Mouse (Mus musculus): ENCODE measurements around the gene Inpp5k. TPM values are rescaled to one million over a fixed set of nuclear protein-coding genes. Genes with fewer than 3 reads are reported as not detected.

Gene Inpp5k
- total RNA-seq, 2 experiments from 2014 or later: 35.4 to 37.3 TPM

- peak; percentile 54 to 55 for DNase-seq
- intact Hi-C loops (cut with DNase I): no loop called here
Observed at GRCm38 (mm10) chr11:75652942-75653684, 22.3 kb downstream of the Inpp5k start.

- DNase-seq: peak; percentile 92
- intact Hi-C loops (cut with DNase I): no loop called here
Observed at GRCm38 (mm10) chr11:75653781-75654470, 23.1 kb downstream of the Inpp5k start.

DNA sequence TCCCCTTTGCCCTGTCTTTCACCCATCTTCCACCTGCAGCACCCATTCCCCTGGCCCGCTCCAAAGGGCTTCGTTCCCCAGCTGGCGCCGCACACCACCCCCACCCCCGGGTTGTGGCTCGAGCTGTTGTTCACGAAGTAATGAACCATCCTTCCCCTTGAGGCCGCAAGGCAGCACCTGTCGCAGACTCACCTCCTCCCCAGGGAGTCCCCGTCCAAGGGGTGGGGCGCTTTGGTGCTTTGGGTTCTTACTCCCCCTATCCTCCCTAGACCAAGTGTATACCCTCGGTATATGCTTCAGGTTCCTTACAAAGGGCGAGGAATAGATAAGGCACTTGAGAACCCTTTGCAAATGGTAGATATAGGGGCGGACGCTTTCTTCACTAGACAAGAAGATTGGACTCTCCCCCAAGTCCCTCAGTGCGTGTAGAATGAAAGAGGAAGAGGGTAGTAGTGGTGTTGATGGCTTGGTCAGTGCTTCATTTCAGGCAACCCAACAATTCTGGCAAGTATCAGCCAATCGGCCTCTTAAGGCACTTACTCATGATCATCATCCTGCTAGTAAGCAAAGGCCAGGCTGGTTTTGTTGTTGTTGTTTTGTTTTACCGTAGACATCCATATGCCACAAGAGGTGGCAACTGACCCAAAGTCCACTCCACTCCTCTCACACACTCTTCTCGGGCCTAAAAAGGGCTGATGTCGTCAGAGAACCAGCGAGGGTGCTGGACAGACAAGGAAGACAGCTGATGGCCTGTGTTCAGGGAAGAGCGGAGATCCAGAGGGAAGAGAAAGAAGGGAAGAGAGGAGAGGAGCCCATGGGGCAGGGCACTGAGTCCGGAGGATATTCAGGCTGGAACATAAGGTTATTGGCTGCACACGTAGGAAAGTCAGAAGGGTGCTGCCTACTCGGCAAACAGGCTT is 23.9 kb downstream of the Inpp5k start:
- DNase-seq: peak in 1 of 2 experiments; percentile 33
- intact Hi-C loops (cut with DNase I): loop anchor here (1.0 kb wide), 1 partner anchor 24 kb away; no protein-coding TSS in a partner anchor

DNA sequence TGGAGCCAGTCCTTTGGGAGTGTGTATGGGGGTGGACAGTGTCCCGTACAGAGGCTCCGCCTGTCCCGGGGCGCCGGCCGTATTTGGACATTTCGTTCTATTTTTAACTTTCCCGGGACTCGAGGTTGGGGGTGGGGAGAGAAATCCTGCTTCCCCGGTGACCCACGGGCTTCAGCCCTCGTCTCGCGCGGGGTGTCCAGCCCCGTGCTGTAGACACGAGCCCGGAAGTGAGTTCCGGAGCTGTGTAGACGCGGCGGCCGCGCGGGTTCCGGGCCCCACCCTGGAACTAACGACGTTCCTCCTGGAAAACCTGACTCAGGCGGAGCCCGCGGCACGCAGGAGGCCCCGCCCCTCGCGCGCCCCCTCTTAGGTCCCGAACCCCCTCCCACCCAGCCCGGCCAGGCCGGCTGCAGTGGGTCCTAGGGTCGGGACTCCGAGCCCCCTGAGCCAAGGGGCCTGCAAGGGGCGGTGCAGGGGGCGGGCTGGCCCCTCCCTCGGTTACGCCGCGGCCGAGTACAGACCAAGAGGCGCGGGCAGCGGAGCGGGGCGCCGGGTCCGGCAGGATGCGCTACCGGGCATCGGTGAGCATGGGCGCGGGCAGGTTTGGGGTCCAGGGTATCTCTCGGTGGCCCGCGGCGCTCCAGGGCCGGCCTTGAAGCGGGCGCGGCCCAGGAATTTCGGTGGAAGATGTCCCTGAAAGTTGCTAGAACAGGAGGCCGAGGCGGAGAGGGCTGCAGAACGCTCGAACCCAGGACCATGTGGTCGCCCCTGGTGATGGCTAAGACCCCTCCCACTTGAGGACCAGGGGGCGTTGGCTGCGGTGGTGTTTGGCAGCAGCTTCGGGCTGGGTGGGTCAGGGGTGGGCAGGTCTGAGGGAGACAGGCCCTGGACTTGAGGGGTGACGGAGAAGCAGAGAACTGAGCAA is 25.1 kb downstream of the Inpp5k start:
- peak; percentile 88 to 90 for DNase-seq
- intact Hi-C loops (cut with DNase I): loop anchor here (1.0 kb wide), 1 partner anchor 22 kb away; no protein-coding TSS in a partner anchor

DNA sequence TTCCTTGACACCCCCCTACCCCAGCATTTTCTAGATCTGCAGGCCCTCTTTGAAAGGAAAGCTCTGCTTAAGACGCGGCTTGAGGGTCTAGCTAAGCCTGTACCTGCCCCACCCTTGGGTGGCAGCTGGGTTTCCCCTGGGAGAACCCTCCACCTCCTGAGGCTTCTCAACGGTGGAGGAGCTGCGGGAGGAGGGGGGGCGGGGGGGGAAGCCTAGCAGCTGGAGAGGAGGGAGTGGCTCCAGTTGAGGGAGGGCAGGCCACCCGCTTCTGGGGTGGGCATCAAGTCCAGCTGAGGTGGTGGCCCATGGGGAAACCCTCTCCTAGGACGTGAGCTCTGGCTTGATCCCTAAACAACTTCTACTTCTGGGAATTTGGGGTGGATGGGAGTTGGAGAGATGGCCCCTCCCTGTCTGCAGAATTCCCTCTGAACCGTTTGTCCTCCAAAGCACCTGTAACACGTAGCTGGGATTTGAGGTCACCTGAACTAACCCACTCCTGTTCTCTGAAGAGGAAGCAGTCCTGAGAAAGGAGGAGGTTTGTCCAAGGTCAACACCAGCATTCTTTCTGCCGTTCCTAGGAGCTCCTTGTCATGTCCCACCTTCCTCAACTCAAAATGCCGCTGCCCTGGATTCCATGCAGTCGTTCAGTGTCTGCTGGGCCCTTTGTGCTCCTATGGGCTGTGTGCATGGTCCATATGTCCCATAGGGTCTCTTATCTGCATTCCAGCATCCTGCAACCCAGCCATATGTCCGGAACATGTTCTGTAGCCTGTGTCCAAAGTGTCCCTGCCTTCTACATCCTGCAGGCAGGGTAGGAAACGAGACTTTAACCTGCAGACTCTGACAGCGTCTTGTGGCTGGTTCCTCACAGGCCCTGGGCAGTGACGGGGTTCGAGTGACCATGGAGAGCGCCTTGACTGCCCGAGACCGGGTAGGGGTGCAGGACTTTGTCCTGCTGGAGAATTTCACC is 26.1 kb downstream of the Inpp5k start:
- peak; percentile 38 to 40 for DNase-seq
- intact Hi-C loops (cut with DNase I): no loop called here

GRCm38 (mm10) chr11:75657841-75658240 is 27.1 kb downstream of the Inpp5k start:
- no peak for DNase-seq
- intact Hi-C loops (cut with DNase I): no loop called here

DNA sequence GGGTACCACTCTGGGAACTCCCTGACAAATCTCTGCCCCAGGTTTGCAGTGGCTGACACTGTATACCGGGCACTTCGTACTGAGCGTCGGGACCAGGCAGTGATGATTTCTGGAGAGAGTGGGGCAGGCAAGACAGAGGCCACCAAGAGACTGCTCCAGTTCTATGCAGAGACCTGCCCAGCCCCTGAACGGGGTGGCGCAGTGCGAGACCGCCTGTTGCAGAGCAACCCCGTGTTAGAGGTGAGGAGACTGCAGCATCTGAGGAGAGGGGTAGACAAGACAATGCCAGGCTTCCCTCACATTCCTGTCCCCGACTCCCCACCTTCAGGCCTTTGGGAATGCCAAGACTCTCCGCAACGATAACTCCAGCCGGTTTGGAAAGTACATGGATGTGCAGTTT is 27.5 kb downstream of the Inpp5k start:
- intact Hi-C loops (cut with DNase I): no loop called here
- DNase-seq: no peak

DNA sequence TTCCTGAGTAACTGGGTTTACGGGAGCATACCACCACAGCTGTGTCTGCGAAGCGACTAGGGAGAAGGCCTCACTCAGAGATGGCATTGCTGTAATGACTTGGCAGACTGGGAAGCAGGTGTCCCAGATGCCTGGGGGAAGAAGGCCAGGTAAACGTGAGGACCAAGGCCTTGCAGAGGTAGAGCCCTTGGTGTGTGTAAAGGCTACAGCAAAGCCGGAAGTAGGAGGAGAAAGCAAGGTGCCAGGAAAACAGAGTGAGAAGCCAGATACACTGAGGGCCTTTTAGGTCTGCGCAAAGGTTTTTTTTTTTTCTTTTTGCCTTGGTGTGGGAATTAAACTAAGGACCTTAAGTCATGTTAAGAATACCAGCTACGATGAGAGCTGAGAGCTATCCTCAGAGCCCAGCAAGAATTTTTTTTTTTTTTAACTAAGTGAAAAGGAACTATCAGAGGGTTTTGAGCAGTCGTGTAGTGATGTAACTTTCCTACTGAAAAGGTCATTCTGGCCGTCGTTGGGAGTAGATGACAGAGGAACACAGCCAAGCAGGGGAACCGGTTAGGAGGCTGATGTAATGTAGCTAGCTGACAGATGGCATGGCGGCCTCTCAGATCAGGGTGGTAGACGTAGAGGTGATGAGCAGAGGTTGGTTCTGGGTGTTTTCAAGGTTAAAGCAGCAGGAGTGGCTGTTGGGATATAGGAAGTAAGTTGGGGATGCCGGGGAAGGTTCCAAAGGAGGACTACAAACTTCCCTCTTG is 28.4 kb downstream of the Inpp5k start:
- intact Hi-C loops (cut with DNase I): no loop called here
- peak in 1 of 2 experiments; percentile 44 for DNase-seq

DNA sequence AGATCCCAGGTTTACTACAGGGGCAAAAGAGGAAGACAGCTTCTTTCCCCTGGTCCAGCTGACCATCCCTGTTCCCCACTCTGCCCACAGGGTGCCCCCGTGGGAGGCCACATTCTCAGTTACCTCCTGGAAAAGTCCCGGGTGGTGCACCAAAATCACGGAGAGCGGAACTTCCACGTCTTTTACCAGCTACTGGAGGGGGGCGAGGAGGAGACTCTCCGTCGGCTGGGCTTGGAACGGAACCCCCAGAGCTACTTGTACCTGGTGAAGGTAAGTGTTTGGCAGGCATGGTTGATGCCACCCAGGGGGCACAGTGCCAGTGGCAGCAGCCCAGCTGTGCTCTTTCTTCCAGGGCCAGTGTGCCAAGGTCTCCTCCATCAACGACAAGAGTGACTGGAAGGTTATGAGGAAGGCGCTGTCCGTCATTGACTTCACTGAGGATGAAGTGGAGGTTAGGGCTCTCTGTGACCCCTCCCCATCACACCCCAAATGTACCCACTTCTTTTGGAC is 29.3 kb downstream of the Inpp5k start:
- intact Hi-C loops (cut with DNase I): no loop called here
- DNase-seq: no peak

DNA sequence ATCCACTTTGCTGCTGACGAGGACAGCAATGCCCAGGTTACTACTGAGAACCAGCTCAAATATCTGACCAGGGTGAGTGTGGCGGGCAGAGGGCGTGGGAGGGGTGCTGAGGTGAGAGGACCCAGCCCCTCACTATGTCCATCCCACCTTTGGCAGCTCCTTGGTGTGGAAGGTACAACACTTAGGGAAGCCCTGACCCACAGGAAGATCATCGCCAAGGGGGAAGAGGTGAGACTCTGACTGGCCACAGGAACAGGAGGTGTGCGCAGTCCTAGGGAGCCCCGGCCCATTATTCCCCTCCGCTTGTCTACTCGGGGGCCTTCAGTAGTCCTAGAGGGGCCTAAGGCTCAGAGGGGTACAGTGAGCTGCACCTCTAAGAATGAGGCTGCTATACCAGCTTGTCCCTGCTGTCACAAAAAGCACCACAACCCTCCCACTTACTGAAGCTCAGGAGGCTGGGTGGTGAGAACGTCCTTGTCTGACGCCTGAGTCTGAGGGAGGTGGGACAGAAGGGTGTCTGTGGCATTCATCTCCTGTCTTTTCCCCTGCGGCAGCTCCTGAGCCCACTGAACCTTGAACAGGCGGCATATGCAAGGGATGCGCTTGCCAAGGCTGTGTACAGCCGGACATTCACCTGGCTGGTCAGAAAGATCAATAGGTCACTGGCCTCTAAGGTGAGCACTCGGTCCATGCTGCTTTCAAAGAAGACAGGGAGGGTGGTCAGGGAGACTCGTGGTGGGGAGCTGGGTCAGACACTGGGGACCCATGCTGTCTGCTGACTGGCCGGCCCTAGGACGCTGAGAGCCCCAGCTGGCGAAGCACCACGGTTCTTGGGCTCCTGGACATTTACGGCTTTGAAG is 30.4 kb downstream of the Inpp5k start:
- intact Hi-C loops (cut with DNase I): no loop called here
- no peak for DNase-seq

GRCm38 (mm10) chr11:75662131-75662530 is 31.3 kb downstream of the Inpp5k start:
- no peak for DNase-seq
- intact Hi-C loops (cut with DNase I): no loop called here

DNA sequence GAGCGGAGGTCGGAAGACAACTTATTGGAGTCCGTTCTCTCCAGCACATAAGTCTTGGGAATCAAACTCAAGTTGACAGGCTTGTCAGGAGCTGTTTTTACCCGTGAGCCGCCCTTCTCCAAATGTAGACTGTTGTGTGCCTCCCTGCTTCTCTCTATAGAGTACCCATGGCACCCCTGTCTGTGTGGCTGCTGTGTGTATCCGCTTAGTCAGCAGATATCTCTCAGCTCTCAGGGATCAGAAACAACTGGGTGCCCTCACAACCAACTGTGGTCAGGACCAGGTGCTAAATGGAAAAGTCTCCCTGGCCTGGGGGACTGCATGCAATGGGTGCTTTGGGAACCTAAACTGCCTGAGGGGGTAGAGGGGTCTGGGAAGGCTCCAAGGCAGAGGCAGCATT is 35.5 kb downstream of the Inpp5k start:
- intact Hi-C loops (cut with DNase I): no loop called here

GRCm38 (mm10) chr11:75668621-75669020 is 37.8 kb downstream of the Inpp5k start:
- DNase-seq: no peak
- intact Hi-C loops (cut with DNase I): no loop called here

More for the DNA sequence above, 35.5 kb downstream of the Inpp5k start:
- DNase-seq: no peak

DNA sequence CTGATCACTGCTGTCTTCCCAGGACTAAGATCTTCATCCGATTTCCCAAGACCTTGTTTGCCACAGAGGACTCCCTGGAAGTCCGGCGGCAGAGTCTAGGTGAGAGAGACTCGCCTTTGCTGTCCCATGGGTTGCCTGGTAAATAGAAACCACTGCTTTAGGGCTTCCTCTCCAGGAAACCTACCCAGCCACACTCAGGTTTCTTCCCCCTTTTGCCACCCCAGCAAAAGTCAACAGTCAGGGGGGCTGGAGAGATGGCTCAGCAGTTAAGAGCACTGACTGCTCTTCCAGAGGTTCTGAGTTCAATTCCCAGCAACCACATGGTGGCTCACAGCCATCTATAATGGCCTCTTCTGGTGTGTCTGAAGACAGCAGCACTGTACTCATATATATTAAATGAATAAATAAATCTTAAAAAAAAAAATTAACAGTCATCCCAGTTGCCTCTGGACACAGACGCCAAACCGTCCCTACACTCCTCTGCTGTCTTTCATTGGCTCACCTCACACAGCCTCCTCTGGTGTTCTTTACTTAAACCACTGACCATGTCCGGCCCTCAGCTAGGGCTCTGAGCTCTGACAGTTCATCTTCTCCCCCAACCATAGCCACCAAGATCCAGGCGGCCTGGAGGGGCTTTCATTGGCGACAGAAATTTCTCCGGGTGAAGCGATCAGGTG is 38.5 kb downstream of the Inpp5k start:
- no peak for DNase-seq
- intact Hi-C loops (cut with DNase I): no loop called here

GRCm38 (mm10) chr11:75669853-75670200 is 39.0 kb downstream of the Inpp5k start:
- intact Hi-C loops (cut with DNase I): no loop called here
- DNase-seq: no peak

DNA sequence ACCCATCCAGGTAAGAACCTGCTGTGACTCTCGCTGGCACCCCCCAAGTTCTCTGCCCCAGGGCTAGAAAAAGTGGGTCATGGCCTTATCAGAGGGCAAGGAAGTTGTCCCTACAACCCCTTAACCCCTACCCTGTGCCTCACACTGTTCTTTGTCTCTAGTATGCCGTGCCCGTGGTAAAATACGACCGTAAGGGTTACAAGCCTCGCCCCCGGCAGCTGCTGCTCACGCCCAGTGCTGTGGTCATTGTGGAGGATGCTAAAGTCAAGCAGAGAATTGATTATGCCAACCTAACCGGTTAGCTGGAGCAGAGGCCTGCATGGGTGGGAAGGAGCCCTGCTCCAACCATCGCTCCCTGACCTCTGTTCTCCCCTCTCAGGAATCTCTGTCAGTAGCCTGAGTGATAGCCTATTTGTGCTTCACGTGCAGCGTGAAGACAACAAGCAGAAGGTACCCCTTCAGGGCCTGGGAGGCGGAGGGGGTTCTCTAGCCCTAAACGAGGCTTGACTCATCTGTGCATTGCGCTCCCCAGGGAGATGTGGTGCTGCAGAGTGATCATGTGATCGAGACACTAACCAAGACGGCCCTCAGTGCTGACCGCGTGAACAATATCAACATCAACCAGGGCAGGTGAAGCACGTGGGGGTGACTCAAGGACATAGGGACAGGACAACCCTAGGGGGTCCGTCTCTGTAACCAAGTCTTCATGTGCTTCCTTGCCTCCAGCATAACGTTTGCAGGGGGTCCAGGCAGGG is 40.8 kb downstream of the Inpp5k start:
- no peak for DNase-seq
- intact Hi-C loops (cut with DNase I): no loop called here

All from heart, postnatal 10 days (tissue).